Mouse (Mus musculus) central nervous system, embryonic 11.5 days (tissue): ENCODE measurements around the gene Cfap44. TPM values are rescaled to one million over a fixed set of nuclear protein-coding genes. Genes with fewer than 3 reads are reported as not detected.

Experiments used
- polyA plus RNA-seq: library from polyadenylated mRNA; depleted of rRNA; stranded (reverse); fragments of >200 nt; gene quantifications from 2 replicates; pipeline ENCODE4 v1.2.3, GENCODE M21; 2012; rRNA removed

Gene Cfap44
- polyA plus RNA-seq = 1.6 and 2.4 TPM in 2 replicates

DNA sequence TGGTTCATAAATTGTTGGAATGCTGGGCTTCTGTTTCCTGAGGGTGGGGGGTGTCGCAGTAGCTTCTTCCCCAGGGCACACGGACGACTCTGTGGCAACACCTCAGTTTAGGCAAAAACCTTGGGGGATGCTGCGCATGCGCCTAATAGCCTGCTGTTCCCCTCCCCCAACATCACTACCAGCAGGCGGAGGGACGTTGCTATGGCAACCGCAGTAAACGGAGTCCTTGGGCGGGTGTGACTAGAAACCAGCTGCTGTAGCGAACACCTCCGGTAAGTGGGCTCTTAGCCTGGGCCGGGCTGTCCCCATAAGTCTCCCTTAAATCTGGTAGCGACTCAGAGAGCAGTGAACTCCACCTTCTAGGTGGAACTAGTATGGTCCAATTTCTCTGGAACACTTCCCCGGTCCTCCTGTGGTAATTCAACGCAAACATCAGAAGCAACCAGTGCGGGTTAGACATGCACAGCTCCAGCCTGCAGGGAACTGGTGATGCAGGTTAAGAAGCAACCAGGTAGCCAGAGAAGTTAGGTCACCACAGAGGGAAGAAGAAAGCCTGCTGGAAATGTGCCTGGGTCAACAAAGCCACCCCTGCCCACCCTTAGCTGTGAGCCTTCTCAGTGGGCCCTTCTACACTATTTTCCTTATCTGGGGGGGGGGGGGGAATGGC is at the start of gene Cfap44:
Cfap44 (plus strand) TSS at position 220 of the 667 bp plus-strand sequence.

DNA sequence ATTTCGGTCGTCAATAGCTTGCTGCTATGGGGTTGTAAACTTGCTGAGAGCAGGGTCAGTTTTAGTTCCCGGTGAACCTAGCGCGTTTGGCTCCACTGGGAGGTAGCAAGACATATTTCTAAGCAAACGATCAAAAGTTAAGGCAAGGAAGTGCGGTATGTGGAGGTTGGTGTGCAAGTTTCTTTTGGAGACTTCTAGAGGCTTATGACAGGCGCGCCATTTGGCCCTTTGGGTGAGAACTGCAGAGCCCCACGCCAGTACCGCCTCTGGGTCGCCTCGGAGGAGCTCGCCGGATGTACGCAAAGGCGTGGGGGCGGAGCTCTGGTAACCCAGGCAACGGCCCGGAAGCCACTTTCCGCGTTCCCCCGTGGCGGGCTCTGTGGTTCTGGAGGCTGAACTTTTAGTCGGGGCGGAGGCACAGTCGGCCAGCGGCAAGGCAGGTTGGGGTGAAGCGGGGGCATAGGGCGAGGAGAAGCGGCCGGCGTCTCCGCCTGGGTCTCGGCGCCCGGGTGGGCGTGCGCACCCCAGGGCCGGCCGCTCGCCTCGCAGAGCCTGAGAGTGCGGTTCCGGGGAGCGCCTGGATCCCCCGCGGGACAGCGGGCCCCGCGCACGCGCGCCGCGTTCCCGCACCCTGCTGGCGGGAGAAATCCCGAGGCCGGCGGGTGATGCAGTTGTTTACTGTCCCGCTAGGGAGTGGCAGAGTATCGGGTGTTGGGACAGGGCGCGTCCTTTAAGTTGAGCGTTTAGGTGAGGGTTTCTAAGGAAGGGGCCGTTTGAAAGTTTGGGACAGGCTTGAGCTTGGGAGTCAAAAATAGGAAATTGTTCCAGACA is 47.3 kb upstream of the Cfap44 start, which contains the start of gene Spice1:
Spice1 (plus strand) TSS at position 51 of the 831 bp plus-strand sequence.

Other genes starting within 250 kb of the Cfap44 start
- gene Usf3, start 221.6 kb upstream of the Cfap44 start, polyA plus RNA-seq = 6.4 and 10.6 TPM in 2 replicates
- gene Sidt1, start 61.6 kb upstream of the Cfap44 start, polyA plus RNA-seq = 0.16 TPM in 2 replicates
- gene Spice1, start 47.7 kb upstream of the Cfap44 start, polyA plus RNA-seq = 23.4 and 33.3 TPM in 2 replicates
- gene Boc, start 164.1 kb downstream of the Cfap44 start, polyA plus RNA-seq = 37.8 and 41.9 TPM in 2 replicates